Mouse (Mus musculus): Measurements from ENCODE around the gene Exoc3l.
A peak's percentile ranks its signal among the peaks of the same experiment; 100 is the strongest.

Exoc3l gene

GRCm38 (mm10) chr8:105295895-105296573 is at the start of gene Exoc3l:
Gene Exoc3l (minus strand): TSS chr8:105296101.
- peak; percentile 52 for DNase-seq (ENCODE audit: low read depth, low spot score)

GRCm38 (mm10) chr8:105345061-105345975 is 49.4 kb upstream of the Exoc3l start:
- no peak for DNase-seq (ENCODE audit: low read depth, low spot score)

- no peak for DNase-seq (ENCODE audit: low read depth, low spot score)
These were observed 48.1 kb upstream of the Exoc3l start for GRCm38 (mm10) chr8:105343791-105344574.

GRCm38 (mm10) chr8:105342768-105343167 is 46.9 kb upstream of the Exoc3l start:
- DNase-seq (ENCODE audit: low read depth, low spot score) = no peak

GRCm38 (mm10) chr8:105341399-105341798 is 45.5 kb upstream of the Exoc3l start:
- no peak for DNase-seq (ENCODE audit: low read depth, low spot score)

- DNase-seq (ENCODE audit: low read depth, low spot score) = no peak
These were observed 44.2 kb upstream of the Exoc3l start for GRCm38 (mm10) chr8:105339886-105340635.

GRCm38 (mm10) chr8:105338992-105339391 is 43.1 kb upstream of the Exoc3l start:
- DNase-seq (ENCODE audit: low read depth, low spot score) = no peak

GRCm38 (mm10) chr8:105336373-105337130 is 40.7 kb upstream of the Exoc3l start:
- DNase-seq (ENCODE audit: low read depth, low spot score) = peak; percentile 89

- no peak for DNase-seq (ENCODE audit: low read depth, low spot score)
These were observed 36.6 kb upstream of the Exoc3l start for GRCm38 (mm10) chr8:105332523-105332922.

GRCm38 (mm10) chr8:105331931-105332330 is 36.0 kb upstream of the Exoc3l start:
- DNase-seq (ENCODE audit: low read depth, low spot score) = no peak

GRCm38 (mm10) chr8:105331469-105331868 is 35.6 kb upstream of the Exoc3l start:
- no peak for DNase-seq (ENCODE audit: low read depth, low spot score)

- no peak for DNase-seq (ENCODE audit: low read depth, low spot score)
These were observed 34.4 kb upstream of the Exoc3l start for GRCm38 (mm10) chr8:105330325-105330724.

GRCm38 (mm10) chr8:105326968-105327367 is 31.1 kb upstream of the Exoc3l start:
- DNase-seq (ENCODE audit: low read depth, low spot score) = no peak

- DNase-seq (ENCODE audit: low read depth, low spot score) = peak; percentile 99
These were observed 30.3 kb upstream of the Exoc3l start, which contains the start of the genes Lrrc29 and Tmem208 for GRCm38 (mm10) chr8:105326141-105326672. Gene Lrrc29 (minus strand): TSS chr8:105326278. Gene Tmem208 (plus strand): TSS chr8:105326354.

GRCm38 (mm10) chr8:105325641-105326093 is 29.8 kb upstream of the Exoc3l start:
- no peak for DNase-seq (ENCODE audit: low read depth, low spot score)

GRCm38 (mm10) chr8:105323183-105323582 is 27.3 kb upstream of the Exoc3l start:
- DNase-seq (ENCODE audit: low read depth, low spot score) = no peak

GRCm38 (mm10) chr8:105318662-105319190 is 22.8 kb upstream of the Exoc3l start:
- no peak for DNase-seq (ENCODE audit: low read depth, low spot score)

- no peak for DNase-seq (ENCODE audit: low read depth, low spot score)
These were observed 22.0 kb upstream of the Exoc3l start for GRCm38 (mm10) chr8:105317941-105318340.

- no peak for DNase-seq (ENCODE audit: low read depth, low spot score)
These were observed 19.3 kb upstream of the Exoc3l start for GRCm38 (mm10) chr8:105315073-105315769.

Measured in ES-CJ7 (cell line).